Mouse (Mus musculus): ENCODE results near the gene Gm47969.
"Not testable (repeated sequence)": the region's sequence is repeated elsewhere in the genome, so short reads cannot be mapped to it uniquely, and the experiment has no call there.

The Gm47969 gene

GRCm38 (mm10) chr1:83044882-83045427 lies at the start of gene Gm47969:
Gene Gm47969, plus strand, starts transcription at chr1:83044932.
- no peaks in the 10 kb centered on the region for H3K36me3 ChIP-seq (ENCODE audit: insufficient read depth, low read length)
- no peaks in the 10 kb centered on the region for H3K9me3 ChIP-seq (ENCODE audit: low read length)
- no peak within 1 kb of the TSS for H3K4me3 ChIP-seq (replicated peaks; ENCODE audit: low read length)
- TF ChIP-seq POU5F1 (IDR thresholded peaks at IDR 0.05; ENCODE audit: borderline replicate concordance, low read length) (no peak), CTCF (conservative IDR thresholded peaks at IDR 0.05; ENCODE audit: low read length) (no peak), NANOG (IDR thresholded peaks at IDR 0.05; ENCODE audit: borderline replicate concordance, low read length) (no peak)
- peaks cover 5% of the 10 kb centered on the region; the same call in 1 of the 2 replicates for H3K27me3 ChIP-seq (ENCODE audit: insufficient read depth, low read length)
- H3K4me1 ChIP-seq (replicated peaks; ENCODE audit: low read depth, low read length): no peaks in the 10 kb centered on the region

GRCm38 (mm10) chr1:83000306-83000705 lies 44.4 kb upstream of the Gm47969 start, which contains the start of gene Gm47959:
Gene Gm47959, plus strand, starts transcription at chr1:83000548.
- H3K4me3 ChIP-seq (replicated peaks; ENCODE audit: low read length): peak within 1 kb of the TSS; percentile 55
- H3K4me1 ChIP-seq (replicated peaks; ENCODE audit: low read depth, low read length); H3K9me3 ChIP-seq (ENCODE audit: low read length); H3K36me3 ChIP-seq (ENCODE audit: insufficient read depth, low read length): not testable (repeated sequence)
- peak; percentile 18; the same call in 1 of the 2 replicates for TF ChIP-seq CTCF (conservative IDR thresholded peaks at IDR 0.05; ENCODE audit: low read length)
- peaks cover 16% of the 10 kb centered on the region for H3K27me3 ChIP-seq (ENCODE audit: insufficient read depth, low read length)

DNA sequence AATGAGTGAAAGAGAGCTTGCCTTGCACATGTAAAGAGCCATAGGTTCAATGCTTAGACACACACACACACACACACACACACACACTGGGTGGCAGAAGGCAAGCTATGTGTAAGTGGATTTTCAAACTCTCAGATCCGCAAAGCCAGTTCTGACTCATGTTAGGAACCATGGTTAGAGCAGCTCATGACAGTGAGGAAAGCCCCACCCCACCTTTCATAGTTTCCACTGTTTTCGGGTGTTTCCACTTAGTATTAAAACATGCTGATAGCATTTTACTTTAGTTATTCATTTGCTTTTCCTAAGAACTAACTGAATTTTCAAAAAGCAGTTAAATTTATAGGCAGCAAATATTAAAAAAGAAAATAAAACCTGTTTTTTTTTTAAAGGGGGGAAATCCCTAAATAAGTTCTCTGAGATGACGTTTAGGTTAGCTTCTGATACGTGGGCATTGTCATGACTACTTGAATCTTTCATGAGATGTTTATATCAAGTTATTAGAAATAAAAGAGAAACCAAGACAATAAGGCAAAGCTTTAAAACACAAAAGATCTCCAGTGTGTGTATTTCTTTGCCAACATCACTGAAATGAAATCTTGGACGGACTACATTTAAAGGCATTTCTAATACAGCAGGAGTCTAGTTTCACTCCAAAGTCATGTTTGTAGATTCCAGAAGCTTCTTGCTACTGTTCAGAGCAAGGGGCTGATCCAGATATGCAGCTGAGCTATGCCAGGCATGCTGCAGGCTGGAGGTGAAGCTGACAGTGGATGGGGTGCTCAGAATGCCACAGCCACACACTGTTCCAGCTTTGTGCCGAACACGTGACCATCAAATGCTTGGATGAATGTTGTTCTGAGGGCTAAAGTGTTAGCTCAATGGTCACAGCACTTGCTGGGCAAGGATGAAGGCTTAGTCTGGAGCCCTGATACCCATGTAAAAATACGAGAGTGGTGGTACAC lies 38.2 kb upstream of the Gm47969 start:
- H3K4me1 ChIP-seq (replicated peaks; ENCODE audit: low read depth, low read length): 0 out of 2 replicates have a peak, but pooled peaks cover 3% of the 10 kb centered on the region
- no peaks in the 10 kb centered on the region for H3K36me3 ChIP-seq (ENCODE audit: insufficient read depth, low read length)
- no peak overlapping the region for H3K4me3 ChIP-seq (replicated peaks; ENCODE audit: low read length)
- no peaks in the 10 kb centered on the region for H3K9me3 ChIP-seq (ENCODE audit: low read length)
- TF ChIP-seq POU5F1 (IDR thresholded peaks at IDR 0.05; ENCODE audit: borderline replicate concordance, low read length): no peak
- TF ChIP-seq CTCF (conservative IDR thresholded peaks at IDR 0.05; ENCODE audit: low read length): no peak
- no peak for TF ChIP-seq NANOG (IDR thresholded peaks at IDR 0.05; ENCODE audit: borderline replicate concordance, low read length)
- peaks cover 12% of the 10 kb centered on the region for H3K27me3 ChIP-seq (ENCODE audit: insufficient read depth, low read length)

- Histone ChIP-seq H3K9me3 (ENCODE audit: low read length) (no peaks in the 10 kb centered on the region), H3K4me1 (replicated peaks; ENCODE audit: low read depth, low read length) (0 out of 2 replicates have a peak, but pooled peaks cover 3% of the 10 kb centered on the region), H3K4me3 (replicated peaks; ENCODE audit: low read length) (no peak overlapping the region), H3K27me3 (ENCODE audit: insufficient read depth, low read length) (peaks cover 12% of the 10 kb centered on the region), H3K36me3 (ENCODE audit: insufficient read depth, low read length) (no peaks in the 10 kb centered on the region)
- TF ChIP-seq CTCF (conservative IDR thresholded peaks at IDR 0.05; ENCODE audit: low read length): no peak
- no peak for TF ChIP-seq NANOG (IDR thresholded peaks at IDR 0.05; ENCODE audit: borderline replicate concordance, low read length)
- no peak for TF ChIP-seq POU5F1 (IDR thresholded peaks at IDR 0.05; ENCODE audit: borderline replicate concordance, low read length)
Observed at GRCm38 (mm10) chr1:83007471-83007870, 37.3 kb upstream of the Gm47969 start.

- no peaks in the 10 kb centered on the region for H3K4me1 ChIP-seq (replicated peaks; ENCODE audit: low read depth, low read length)
- no peak overlapping the region for H3K4me3 ChIP-seq (replicated peaks; ENCODE audit: low read length)
- peaks cover 5% of the 10 kb centered on the region; the same call in 1 of the 2 replicates for H3K9me3 ChIP-seq (ENCODE audit: low read length)
- no peaks in the 10 kb centered on the region for H3K36me3 ChIP-seq (ENCODE audit: insufficient read depth, low read length)
- H3K27me3 ChIP-seq (ENCODE audit: insufficient read depth, low read length): no peaks in the 10 kb centered on the region
- TF ChIP-seq NANOG (IDR thresholded peaks at IDR 0.05; ENCODE audit: borderline replicate concordance, low read length): no peak
- no peak for TF ChIP-seq POU5F1 (IDR thresholded peaks at IDR 0.05; ENCODE audit: borderline replicate concordance, low read length)
- TF ChIP-seq CTCF (conservative IDR thresholded peaks at IDR 0.05; ENCODE audit: low read length): no peak
Observed at GRCm38 (mm10) chr1:83014477-83014876, 30.3 kb upstream of the Gm47969 start.

DNA sequence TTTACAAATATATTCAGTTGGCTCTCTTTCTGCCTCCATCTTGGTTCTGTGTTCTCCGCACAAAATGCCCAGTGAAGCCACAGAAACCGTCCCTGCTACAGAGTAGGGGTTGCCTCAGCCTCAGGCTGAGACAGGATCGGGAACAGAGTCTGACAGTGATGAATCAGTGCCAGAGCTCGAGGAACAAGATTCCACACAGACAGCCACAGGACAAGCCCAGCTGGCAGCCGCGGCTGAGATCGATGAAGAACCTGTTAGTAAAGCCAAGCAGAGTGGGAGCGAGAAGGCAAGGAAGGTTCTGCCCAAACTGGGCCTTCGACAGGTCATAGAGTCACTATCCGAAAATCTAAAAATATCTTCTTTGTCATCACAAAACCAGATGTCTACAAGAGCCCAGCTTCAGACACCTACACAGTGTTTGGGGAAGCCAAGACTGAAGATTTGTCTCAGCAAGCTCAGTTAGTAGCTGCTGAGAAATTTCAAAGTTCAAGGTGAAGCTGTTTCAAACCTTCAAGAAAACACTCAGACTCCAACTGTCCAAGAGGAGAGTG lies 29.3 kb upstream of the Gm47969 start:
- TF ChIP-seq CTCF (conservative IDR thresholded peaks at IDR 0.05; ENCODE audit: low read length): no peak
- TF ChIP-seq POU5F1 (IDR thresholded peaks at IDR 0.05; ENCODE audit: borderline replicate concordance, low read length): no peak
- TF ChIP-seq NANOG (IDR thresholded peaks at IDR 0.05; ENCODE audit: borderline replicate concordance, low read length): no peak
- Histone ChIP-seq H3K27me3 (ENCODE audit: insufficient read depth, low read length) (no peaks in the 10 kb centered on the region), H3K36me3 (ENCODE audit: insufficient read depth, low read length) (no peaks in the 10 kb centered on the region), H3K9me3 (ENCODE audit: low read length) (peaks cover 5% of the 10 kb centered on the region; the same call in 1 of the 2 replicates), H3K4me1 (replicated peaks; ENCODE audit: low read depth, low read length) (no peaks in the 10 kb centered on the region), H3K4me3 (replicated peaks; ENCODE audit: low read length) (no peak overlapping the region)

- Histone ChIP-seq H3K36me3 (ENCODE audit: insufficient read depth, low read length) (no peaks in the 10 kb centered on the region), H3K27me3 (ENCODE audit: insufficient read depth, low read length) (no peaks in the 10 kb centered on the region), H3K4me3 (replicated peaks; ENCODE audit: low read length) (no peak overlapping the region), H3K4me1 (replicated peaks; ENCODE audit: low read depth, low read length) (no peaks in the 10 kb centered on the region), H3K9me3 (ENCODE audit: low read length) (peaks cover 10% of the 10 kb centered on the region; the same call in 1 of the 2 replicates)
- no peak for TF ChIP-seq POU5F1 (IDR thresholded peaks at IDR 0.05; ENCODE audit: borderline replicate concordance, low read length)
- TF ChIP-seq CTCF (conservative IDR thresholded peaks at IDR 0.05; ENCODE audit: low read length): no peak
- TF ChIP-seq NANOG (IDR thresholded peaks at IDR 0.05; ENCODE audit: borderline replicate concordance, low read length): no peak
Observed at GRCm38 (mm10) chr1:83016556-83016955, 28.2 kb upstream of the Gm47969 start.

DNA sequence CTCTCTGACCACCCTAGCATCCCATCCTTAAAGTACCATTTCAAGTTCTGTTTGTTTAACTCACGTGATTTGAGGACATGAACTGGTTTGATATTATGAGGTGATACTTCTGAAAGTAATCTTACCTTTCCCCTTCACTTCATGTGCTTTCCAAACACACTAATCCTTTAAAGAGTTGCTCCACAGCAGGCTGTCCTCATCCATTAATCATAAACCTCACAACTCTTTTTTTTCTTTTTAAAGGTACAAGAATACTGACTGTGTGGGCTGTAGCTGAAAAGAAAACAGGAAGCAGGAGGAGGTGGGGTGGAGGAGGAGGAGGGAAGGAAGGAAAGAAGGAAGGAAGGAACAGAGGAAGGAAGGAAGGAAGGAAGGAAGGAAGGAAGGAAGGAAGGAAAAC lies 12.8 kb upstream of the Gm47969 start:
- H3K4me1 ChIP-seq (replicated peaks; ENCODE audit: low read depth, low read length): peaks cover 3% of the 10 kb centered on the region
- TF ChIP-seq NANOG (IDR thresholded peaks at IDR 0.05; ENCODE audit: borderline replicate concordance, low read length) (no peak), POU5F1 (IDR thresholded peaks at IDR 0.05; ENCODE audit: borderline replicate concordance, low read length) (no peak), CTCF (conservative IDR thresholded peaks at IDR 0.05; ENCODE audit: low read length) (no peak)
- H3K27me3 ChIP-seq (ENCODE audit: insufficient read depth, low read length): no peaks in the 10 kb centered on the region

More for the DNA sequence above, 12.8 kb upstream of the Gm47969 start:
- Histone ChIP-seq H3K4me3 (replicated peaks; ENCODE audit: low read length) (no peak overlapping the region), H3K36me3 (ENCODE audit: insufficient read depth, low read length) (no peaks in the 10 kb centered on the region), H3K9me3 (ENCODE audit: low read length) (no peaks in the 10 kb centered on the region)

Measured in E14TG2a.4 (cell line).